Mouse (Mus musculus) megakaryocyte-erythroid progenitor cell, adult 5 weeks (primary cell): ENCODE results near the gene Atp5b. TPM values are rescaled to one million over a fixed set of nuclear protein-coding genes. Genes with fewer than 3 reads are reported as not detected.

Experiments
- polyA plus RNA-seq: library from polyadenylated mRNA; stranded (reverse); fragments of >175 nt; gene quantifications from 2 replicates; pipeline ENCODE4 v1.2.3, GENCODE M21; 2012

Atp5b gene
- 1,291 and 1,395 TPM in 2 replicates for polyA plus RNA-seq

GRCm38 (mm10) chr10:128082880-128083421, at the start of gene Atp5b:
Gene Atp5b (plus strand): TSS chr10:128083273.

GRCm38 (mm10) chr10:128058601-128059151, 24.4 kb upstream of the Atp5b start, which contains the start of gene Ptges3:
Gene Ptges3 (plus strand): TSS chr10:128058954.

GRCm38 (mm10) chr10:128091564-128092505, 8.8 kb downstream of the Atp5b start, which contains the start of gene Baz2a:
Gene Baz2a (plus strand): TSS chr10:128091577.

Other genes starting within 250 kb of the Atp5b start
- gene Rdh19, start 233.3 kb upstream of the Atp5b start, polyA plus RNA-seq, result not detected in 2 replicates
- gene Rdh16f2, start 216.8 kb upstream of the Atp5b start, polyA plus RNA-seq, result not detected in 2 replicates
- not detected in 2 replicates for gene Rdh7, start 194.5 kb upstream of the Atp5b start, polyA plus RNA-seq
- not detected in 2 replicates for gene Sdr9c7, start 184.8 kb upstream of the Atp5b start, polyA plus RNA-seq
- gene Hsd17b6, start 75.7 kb upstream of the Atp5b start, polyA plus RNA-seq, result not detected in 2 replicates
- gene Prim1, start 68.1 kb upstream of the Atp5b start, polyA plus RNA-seq, result 4.3 and 6.6 TPM in 2 replicates
- gene Naca, start 47.7 kb upstream of the Atp5b start, polyA plus RNA-seq, result 157 and 192 TPM in 2 replicates
- gene Ptges3, start 24.3 kb upstream of the Atp5b start, polyA plus RNA-seq, result 176 and 198 TPM in 2 replicates
- gene Baz2a, start 8.3 kb downstream of the Atp5b start, polyA plus RNA-seq, result 22.0 and 31.0 TPM in 2 replicates
- 6.4 and 7.7 TPM in 2 replicates for gene Rbms2, start 97.0 kb downstream of the Atp5b start, polyA plus RNA-seq
- gene Gls2, start 111.2 kb downstream of the Atp5b start, polyA plus RNA-seq, result 1.2 and 2.4 TPM in 2 replicates
- 2.2 and 3.2 TPM in 2 replicates for gene Spryd4, start 128.5 kb downstream of the Atp5b start, polyA plus RNA-seq
- gene Mip, start 142.6 kb downstream of the Atp5b start, polyA plus RNA-seq, result 0.21 and 0.27 TPM in 2 replicates
- 37.8 and 58.1 TPM in 2 replicates for gene Timeless, start 148.8 kb downstream of the Atp5b start, polyA plus RNA-seq
- 0.14 and 0.30 TPM in 2 replicates for gene Apon, start 170.8 kb downstream of the Atp5b start, polyA plus RNA-seq
- gene Apof, start 185.4 kb downstream of the Atp5b start, polyA plus RNA-seq, result 0.05 and 0.19 TPM in 2 replicates
- gene Stat2, start 187.3 kb downstream of the Atp5b start, polyA plus RNA-seq, result 17.2 and 18.9 TPM in 2 replicates
- gene Il23a, start 215.5 kb downstream of the Atp5b start, polyA plus RNA-seq, result 0.32 and 0.37 TPM in 2 replicates
- 4.0 and 4.9 TPM in 2 replicates for gene Pan2, start 220.1 kb downstream of the Atp5b start, polyA plus RNA-seq
- 92.5 and 111 TPM in 2 replicates for gene Cnpy2, start 239.2 kb downstream of the Atp5b start, polyA plus RNA-seq